Mouse (Mus musculus) forelimb bud, embryonic 11.5 days (tissue): ENCODE results near the gene Prkar1b.

ENCODE experiments used
- DNase-seq: peaks from one replicate; pipeline ENCODE4 v3.0.0-alpha.2; 2012; ENCODE audit warnings: low read depth, low spot score

Prkar1b gene

DNA sequence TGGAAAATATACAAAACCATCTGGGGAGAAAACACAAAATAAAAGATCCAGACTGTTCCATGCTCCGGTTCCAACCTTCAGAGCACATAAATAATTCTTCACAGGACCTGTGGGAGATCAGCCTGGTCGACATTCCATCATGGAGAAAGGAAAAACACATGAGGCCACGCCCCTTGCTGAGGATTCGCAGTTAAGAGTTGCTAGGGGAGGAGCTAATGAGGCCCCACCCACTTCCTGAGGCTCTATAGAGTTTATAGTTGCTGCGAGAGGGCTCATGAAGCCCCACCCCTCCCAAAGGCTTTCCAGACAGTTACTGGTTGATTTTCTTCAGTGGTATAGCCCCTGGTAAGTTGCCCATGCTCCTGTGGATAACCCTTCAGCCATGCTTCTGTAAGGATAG lies 85.2 kb downstream of the Prkar1b start:
- DNase-seq, result no peak

- DNase-seq, result no peak
These were observed 88.1 kb downstream of the Prkar1b start for GRCm38 (mm10) chr5:139061680-139062079.

DNA sequence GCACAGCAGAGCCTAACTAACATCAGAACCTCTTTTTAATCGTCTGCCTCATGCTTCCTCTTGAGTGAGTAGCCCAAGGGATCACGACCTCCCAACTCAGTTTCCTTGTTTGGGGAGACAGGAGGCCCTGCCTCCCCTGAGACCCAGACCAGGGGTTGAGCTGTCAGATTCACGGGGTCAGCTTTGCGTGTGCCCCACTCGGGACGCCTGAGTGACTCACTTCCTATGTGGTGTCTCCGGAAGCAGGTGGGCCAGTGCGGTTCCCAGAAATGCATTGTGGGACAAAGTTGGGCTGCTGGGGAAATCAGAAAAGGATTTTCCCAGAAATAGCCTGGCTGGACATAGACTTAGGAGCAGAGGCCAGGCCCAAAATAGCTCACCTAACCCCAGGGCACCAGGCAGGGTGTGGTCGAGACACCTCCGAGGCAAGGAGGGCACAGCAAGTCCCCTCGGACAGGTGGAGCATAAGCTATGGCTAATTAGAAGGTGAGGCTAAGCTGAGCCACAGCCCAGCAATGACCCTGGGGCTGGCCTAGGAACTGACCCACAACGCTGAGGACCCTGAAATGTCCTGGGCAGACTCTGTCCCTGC lies 89.2 kb downstream of the Prkar1b start:
- DNase-seq, result no peak

DNA sequence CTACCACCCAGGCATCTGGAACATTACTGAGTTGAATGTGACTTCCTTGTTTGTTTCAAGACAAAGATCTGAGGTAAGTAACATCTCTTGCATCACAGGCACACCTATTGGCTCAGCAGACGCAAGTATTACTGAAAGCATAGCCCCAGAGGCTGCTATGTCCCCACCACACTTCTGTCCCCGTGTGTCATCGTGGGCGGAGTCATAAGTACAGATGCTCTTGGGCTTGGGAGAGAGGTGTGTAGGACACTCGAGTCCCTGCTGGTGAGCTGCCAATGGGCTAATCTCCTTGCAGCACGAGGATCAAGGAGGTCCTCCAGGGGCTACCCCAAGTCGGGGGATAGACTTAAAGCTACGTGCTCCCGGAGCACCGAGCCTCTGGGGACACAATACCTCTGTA lies 96.6 kb downstream of the Prkar1b start:
- DNase-seq, result no peak

DNA sequence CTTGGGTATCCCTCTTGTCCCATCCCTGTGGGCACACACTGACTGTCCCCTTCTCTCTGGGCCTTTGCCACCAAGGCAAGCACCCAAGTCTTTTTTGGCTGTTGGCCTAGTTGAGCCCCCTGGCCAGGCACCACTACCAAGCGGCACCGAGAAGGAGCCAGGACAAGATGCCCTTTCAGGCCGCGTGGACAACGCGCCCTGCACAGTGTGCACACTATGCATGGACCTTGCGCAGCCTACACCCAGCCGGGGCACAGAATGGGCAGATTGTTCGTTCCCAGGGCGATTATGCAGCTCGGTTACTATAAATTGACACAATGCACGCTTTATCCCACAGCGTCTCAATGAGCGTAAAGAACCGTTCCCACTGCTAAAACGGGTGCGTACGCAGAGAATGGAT lies 98.5 kb downstream of the Prkar1b start:
- no peak for DNase-seq

DNA sequence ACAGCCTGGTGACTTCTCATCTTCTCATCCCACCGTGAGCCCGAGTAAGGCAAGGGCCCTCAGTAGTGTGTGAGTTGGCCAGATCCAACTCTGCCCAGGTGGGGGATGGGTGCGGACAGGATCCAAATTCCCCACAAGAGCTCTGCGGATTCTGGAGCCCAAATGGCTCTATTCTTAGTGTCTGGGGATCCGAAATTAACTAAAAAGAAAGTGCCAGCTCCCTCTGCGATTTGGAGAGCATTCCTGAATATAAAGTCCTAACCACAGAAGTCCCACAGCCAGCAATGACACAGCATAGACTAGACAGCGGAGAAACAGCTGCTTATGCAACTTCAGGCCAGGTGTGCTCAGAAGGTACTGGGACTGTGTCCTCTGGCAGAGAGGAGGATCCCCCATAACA lies 100.4 kb downstream of the Prkar1b start:
- no peak for DNase-seq

- no peak for DNase-seq
These were observed 102.6 kb downstream of the Prkar1b start for GRCm38 (mm10) chr5:139047171-139047570.

- no peak for DNase-seq
These were observed 103.2 kb downstream of the Prkar1b start for GRCm38 (mm10) chr5:139046636-139047035.

DNA sequence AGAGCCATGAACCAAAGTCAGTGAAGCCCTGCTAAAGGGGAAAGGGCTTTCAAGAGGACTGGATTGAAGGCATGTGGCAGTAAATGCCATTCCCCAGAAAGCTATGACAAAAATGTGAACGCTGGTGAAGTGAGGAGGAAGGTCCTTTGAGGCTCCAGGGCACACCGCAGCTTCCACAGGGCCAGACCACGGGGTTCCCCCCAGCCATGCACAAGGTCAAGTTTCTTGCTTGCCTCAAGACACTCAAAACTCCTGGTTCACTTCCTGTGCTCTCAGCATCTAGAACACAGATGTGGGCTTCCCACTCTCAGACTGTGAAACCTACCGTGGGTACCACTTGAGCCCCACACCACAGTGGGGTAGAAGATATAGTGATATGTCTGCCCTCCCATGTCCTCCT lies 106.3 kb downstream of the Prkar1b start:
- DNase-seq, result no peak

GRCm38 (mm10) chr5:139042299-139042698 lies 107.5 kb downstream of the Prkar1b start:
- no peak for DNase-seq

DNA sequence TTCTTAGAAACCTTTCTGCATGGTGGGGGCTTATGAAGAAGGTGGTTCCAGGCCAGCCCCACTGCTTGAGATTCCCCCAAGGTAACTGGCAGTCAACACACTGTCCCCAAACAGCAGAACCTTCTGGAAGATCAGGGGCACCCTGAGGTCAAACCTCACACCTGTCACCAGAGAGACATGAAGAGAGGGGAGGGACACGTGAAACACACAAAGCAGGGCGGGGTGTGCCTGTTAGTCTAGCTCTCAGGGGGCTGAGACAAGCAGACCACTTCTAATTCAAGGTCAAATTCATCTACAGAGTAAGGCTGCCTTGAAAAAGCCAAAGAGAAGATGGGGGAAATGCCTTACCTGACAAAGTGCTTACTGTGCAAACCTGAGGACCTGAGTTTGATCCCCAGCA lies 114.6 kb downstream of the Prkar1b start:
- DNase-seq, result no peak

DNA sequence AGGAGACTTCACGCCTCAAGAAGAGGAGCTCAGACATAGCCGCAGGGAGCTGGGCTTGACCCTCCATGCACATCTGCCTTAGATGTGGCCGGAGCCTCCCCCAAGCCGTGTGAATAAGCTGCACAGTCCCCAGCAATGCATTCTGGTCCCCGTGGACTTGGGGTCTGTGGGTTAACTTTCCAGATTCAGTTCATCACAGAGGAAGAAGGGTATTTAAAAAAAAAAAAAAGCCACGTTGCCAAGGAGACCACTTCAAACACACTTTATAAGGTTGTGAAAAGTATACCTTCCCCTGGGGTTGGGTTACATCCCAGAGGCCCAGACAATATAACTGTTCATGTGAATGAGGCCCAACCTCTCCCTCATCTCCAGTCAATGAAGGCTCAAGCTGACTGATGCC lies 115.1 kb downstream of the Prkar1b start:
- DNase-seq, result peak; percentile 58

GRCm38 (mm10) chr5:139033406-139034317 lies 116.1 kb downstream of the Prkar1b start:
- peak; percentile 32 for DNase-seq

GRCm38 (mm10) chr5:139027603-139028002 lies 122.2 kb downstream of the Prkar1b start:
- no peak for DNase-seq

DNA sequence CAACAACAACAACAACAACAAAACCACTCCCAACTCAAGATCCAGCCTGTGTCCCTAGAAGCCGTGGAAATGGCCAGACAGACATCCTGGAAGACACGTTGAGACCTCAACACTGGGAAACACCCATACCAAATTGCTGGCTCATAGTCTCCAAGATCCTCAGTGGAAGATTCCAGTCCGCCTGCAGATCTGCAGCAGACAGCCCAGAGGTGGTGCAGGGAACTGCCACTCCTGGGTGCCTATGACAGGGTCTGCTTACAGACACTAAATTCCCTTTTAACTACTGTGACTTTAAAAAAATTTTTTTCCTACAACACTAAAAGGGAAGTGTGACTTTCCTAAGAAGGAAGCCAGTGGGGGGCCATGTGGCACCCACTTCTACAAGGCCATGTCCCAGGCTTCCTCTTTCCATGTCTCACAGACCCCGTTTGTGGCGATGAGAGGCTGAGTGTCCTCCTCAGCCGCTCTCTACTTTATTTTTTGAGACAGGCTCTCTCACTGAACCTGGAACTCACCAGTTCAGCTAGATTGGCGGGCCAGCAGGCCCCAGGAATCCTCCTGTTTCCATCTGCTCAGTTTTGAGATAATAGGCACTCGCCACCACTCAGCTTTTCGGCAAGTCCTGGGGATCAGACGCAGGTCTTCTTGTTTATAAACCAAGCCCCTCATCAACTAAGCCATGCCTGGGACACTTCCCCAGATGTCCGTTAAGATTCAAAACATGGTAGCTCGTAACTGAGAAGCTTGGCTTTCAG lies 125.3 kb downstream of the Prkar1b start:
- DNase-seq, result no peak

GRCm38 (mm10) chr5:139020595-139020994 lies 129.2 kb downstream of the Prkar1b start:
- no peak for DNase-seq

DNA sequence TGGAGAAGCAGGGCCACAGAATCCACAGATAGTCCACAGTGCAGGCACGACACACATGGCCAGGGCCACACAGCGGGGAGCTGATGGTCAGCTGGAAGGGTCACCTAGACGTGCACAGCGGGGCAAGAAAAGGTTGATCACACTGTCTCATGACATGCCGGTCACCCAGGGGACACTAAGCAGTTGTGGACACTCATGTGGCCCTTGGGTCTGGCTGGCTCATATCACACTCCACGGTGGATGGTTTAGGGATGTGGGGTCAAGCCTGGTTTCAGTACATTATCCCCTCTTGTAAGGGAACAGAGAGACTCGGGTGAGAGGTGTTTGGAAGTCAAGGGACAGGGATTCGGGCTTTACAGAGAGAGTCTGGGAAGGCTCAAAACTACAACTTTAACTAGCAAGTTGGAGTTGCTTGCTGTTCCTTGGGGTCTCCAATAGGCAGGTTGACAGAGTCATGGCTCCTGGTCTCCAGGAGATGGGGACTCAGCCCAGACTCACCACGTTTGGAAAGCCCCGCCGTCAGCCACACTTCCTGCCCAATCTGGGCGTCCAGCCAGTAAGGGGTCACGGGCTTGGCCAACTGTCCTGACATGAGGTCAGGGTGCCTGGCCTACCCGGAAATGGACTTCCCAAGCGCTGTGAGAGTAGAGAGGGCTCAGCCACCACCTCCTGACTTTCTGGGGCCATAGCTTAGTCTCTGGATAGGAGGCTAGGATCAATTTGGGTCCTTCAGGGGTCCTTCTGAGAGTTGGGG lies 132.3 kb downstream of the Prkar1b start:
- no peak for DNase-seq

DNA sequence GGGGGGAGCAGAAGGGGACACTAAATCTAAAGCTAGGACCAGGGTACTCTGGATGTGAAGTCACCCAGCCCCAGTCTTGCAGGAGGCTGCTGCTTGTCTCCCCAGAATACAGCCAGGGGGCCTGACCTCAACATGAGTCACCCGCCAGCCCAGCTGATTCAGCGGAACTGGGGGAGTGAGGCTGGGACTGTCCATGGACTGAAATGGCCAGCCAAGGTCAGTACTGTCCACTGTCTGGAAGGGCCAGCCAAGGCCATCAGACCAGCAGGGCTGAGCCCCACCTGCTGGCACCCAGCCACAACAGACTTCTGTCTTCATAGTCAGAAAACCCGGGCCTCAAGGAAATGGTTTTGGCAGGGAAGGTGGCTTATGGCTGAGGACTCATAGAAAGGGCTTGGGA lies 134.7 kb downstream of the Prkar1b start:
- no peak for DNase-seq

DNA sequence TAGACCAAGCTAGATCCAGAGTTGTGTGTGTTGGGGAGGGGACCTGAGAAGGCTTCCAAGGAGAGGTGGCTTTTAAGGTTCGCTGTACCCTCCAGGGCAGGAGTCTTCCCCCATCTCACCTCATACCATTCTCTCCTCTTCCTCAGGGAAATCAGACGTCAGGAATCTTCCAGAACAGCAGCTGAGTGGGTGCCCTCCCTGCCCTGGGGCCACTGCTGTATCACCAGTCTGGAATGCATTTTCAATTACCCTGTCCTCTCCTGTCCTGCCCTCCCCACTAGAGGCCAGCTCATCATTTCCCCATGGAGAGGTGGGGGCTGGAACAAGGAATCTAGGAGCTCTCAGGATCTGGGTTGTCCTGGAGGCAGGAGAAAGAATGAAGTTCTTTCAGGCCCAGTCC lies 139.2 kb downstream of the Prkar1b start:
- no peak for DNase-seq

DNA sequence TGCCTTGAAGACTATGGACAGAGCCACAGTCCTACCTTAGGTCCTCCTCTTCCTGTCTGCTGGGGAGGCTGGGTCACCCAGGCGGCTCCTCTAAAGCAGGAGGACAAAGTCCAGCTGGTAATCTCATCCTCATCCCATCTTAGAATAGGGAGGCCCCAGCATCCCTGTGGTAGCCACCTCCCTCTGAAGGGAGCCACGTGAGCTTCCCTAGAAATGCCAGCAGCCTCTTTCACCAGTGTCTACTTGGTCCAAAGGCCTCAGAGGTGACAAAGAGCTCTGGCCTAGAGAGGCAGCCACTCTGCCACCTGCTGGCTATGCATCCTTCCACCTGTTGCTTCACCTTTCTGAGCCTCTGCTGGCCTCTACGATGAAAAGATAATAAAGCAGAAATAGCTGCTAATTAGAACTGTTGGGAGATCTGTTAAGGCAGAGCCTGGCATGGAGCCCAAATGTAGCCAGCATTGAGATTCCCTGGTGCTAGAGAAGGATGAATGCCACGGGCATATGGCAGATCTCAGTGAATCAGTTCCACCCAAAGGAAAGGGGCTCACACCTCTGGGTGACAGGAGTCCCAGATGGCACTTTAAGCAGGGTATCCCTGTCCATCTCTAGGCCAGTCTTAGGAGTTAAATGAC lies 142.5 kb downstream of the Prkar1b start:
- DNase-seq, result no peak

DNA sequence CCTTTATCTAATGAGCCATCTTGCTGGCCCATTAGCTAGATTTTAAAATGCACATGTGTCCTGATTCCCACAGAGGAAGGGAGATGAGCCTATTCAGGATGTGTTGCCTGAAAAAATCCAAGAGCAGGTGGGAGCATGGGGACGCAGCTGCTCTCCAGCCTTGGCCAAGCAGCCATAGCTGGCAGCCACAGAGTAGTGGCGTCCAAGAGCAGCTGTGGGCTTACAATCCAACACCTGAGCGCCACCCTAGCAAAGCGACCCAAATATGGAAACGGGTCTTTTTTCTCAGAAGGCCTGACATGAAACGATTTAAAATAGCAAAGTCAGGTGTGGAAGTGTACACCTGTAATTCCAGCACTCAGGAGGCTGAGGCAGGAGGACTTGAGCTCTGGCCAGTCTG lies 145.2 kb downstream of the Prkar1b start:
- DNase-seq, result no peak
